Mouse (Mus musculus): ENCODE data around the gene Tbc1d1.
"Not testable (repeated sequence)": the region's sequence is repeated elsewhere in the genome, so short reads cannot be mapped to it uniquely, and the experiment has no call there.

The Tbc1d1 gene

GRCm38 (mm10) chr5:64351968-64352367 lies 195.9 kb downstream of the Tbc1d1 start:
- no peak for DNase-seq (ENCODE audit: low read depth, low spot score)

GRCm38 (mm10) chr5:64358639-64359584 lies 202.8 kb downstream of the Tbc1d1 start:
- no peak for DNase-seq (ENCODE audit: low read depth, low spot score)

- DNase-seq (ENCODE audit: low read depth, low spot score): no peak
Observed at GRCm38 (mm10) chr5:64360147-64360875, 204.2 kb downstream of the Tbc1d1 start.

- not testable (repeated sequence) for DNase-seq (ENCODE audit: low read depth, low spot score)
Observed at GRCm38 (mm10) chr5:64360876-64361268, 204.8 kb downstream of the Tbc1d1 start.

GRCm38 (mm10) chr5:64363859-64364406 lies 207.8 kb downstream of the Tbc1d1 start:
- no peak for DNase-seq (ENCODE audit: low read depth, low spot score)

- no peak for DNase-seq (ENCODE audit: low read depth, low spot score)
Observed at GRCm38 (mm10) chr5:64364432-64365125, 208.5 kb downstream of the Tbc1d1 start.

GRCm38 (mm10) chr5:64365187-64366066 lies 209.3 kb downstream of the Tbc1d1 start:
- no peak for DNase-seq (ENCODE audit: low read depth, low spot score)

- no peak for DNase-seq (ENCODE audit: low read depth, low spot score)
Observed at GRCm38 (mm10) chr5:64366113-64366512, 210.0 kb downstream of the Tbc1d1 start.

GRCm38 (mm10) chr5:64367426-64367825 lies 211.3 kb downstream of the Tbc1d1 start:
- no peak for DNase-seq (ENCODE audit: low read depth, low spot score)

GRCm38 (mm10) chr5:64371331-64371831 lies 215.3 kb downstream of the Tbc1d1 start:
- no peak for DNase-seq (ENCODE audit: low read depth, low spot score)

GRCm38 (mm10) chr5:64372292-64372961 lies 216.3 kb downstream of the Tbc1d1 start:
- DNase-seq (ENCODE audit: low read depth, low spot score): no peak

- DNase-seq (ENCODE audit: low read depth, low spot score): no peak
Observed at GRCm38 (mm10) chr5:64373695-64374094, 217.6 kb downstream of the Tbc1d1 start.

GRCm38 (mm10) chr5:64375851-64376250 lies 219.7 kb downstream of the Tbc1d1 start:
- DNase-seq (ENCODE audit: low read depth, low spot score): no peak

GRCm38 (mm10) chr5:64376466-64376865 lies 220.4 kb downstream of the Tbc1d1 start:
- no peak for DNase-seq (ENCODE audit: low read depth, low spot score)

GRCm38 (mm10) chr5:64377705-64378104 lies 221.6 kb downstream of the Tbc1d1 start:
- DNase-seq (ENCODE audit: low read depth, low spot score): no peak

- no peak for DNase-seq (ENCODE audit: low read depth, low spot score)
Observed at GRCm38 (mm10) chr5:64378591-64379275, 222.6 kb downstream of the Tbc1d1 start.

- DNase-seq (ENCODE audit: low read depth, low spot score): no peak
Observed at GRCm38 (mm10) chr5:64379829-64380228, 223.7 kb downstream of the Tbc1d1 start.

GRCm38 (mm10) chr5:64380698-64381375 lies 224.7 kb downstream of the Tbc1d1 start:
- no peak for DNase-seq (ENCODE audit: low read depth, low spot score)

GRCm38 (mm10) chr5:64381538-64381937 lies 225.4 kb downstream of the Tbc1d1 start:
- no peak for DNase-seq (ENCODE audit: low read depth, low spot score)
